Mouse (Mus musculus) MEL (cell line): Measurements from ENCODE around the gene Wipf1.

Experiments used
- CHD2 ChIP-seq: IDR thresholded peaks from 2 replicates; pipeline ENCODE4 v1.6.1; 2011; ENCODE audit warnings: low read length, improper control_type of control experiment
- CTCF ChIP-seq, 3 experiments: IDR thresholded peaks in 2 of 3; conservative IDR thresholded peaks in 1 of 3; 2 replicates each; pipeline ENCODE4 v1.5.1; 2011 to 2012; ENCODE audit warnings: low read length in 3 of 3, low read depth in 2 of 3, mild to moderate bottlenecking in 2 of 3, improper control_type of control experiment in 1 of 3, inconsistent platforms in 1 of 3, mixed read lengths in 1 of 3, moderate library complexity in 1 of 3; ENCODE audit not compliant: control insufficient read depth in 1 of 3, insufficient read depth in 1 of 3, poor library complexity in 1 of 3, severe bottlenecking in 1 of 3
- E2F4 ChIP-seq: IDR thresholded peaks from 2 replicates; pipeline ENCODE4 v1.6.1; 2011; ENCODE audit warnings: low read depth, low read length, improper control_type of control experiment, borderline replicate concordance
- EP300 ChIP-seq, 2 experiments: IDR thresholded peaks; 2 replicates each; pipeline ENCODE4 v1.6.1; 2011; ENCODE audit warnings: improper control_type of control experiment in 2 of 2, low read length in 2 of 2, low read depth in 1 of 2, mild to moderate bottlenecking in 1 of 2
- GATA1 ChIP-seq: IDR thresholded peaks from 2 replicates; pipeline ENCODE4 v1.6.1; 2011; ENCODE audit warnings: low read depth, low read length, improper control_type of control experiment
- MAX ChIP-seq: IDR thresholded peaks from 2 replicates; pipeline ENCODE4 v1.6.1; 2011; ENCODE audit warnings: low read length, improper control_type of control experiment
- MAZ ChIP-seq: IDR thresholded peaks from 2 replicates; pipeline ENCODE4 v1.6.1; 2012; ENCODE audit warnings: low read depth, mild to moderate bottlenecking, inconsistent platforms, low read length, improper control_type of control experiment
- MXI1 ChIP-seq: IDR thresholded peaks from 2 replicates; pipeline ENCODE4 v1.6.1; 2011; ENCODE audit warnings: mild to moderate bottlenecking, low read depth, low read length, improper control_type of control experiment
- SIN3A ChIP-seq: IDR thresholded peaks from 2 replicates; pipeline ENCODE4 v1.6.1; 2012; ENCODE audit warnings: low read length, improper control_type of control experiment, inconsistent platforms

GRCm38 (mm10) chr2:73495617-73496328 is 33.8 kb downstream of the Wipf1 start:
- TF ChIP-seq EP300 (IDR thresholded peaks at IDR 0.05; ENCODE audit: low read depth in 1 of 2, low read length in 2 of 2) = peak; percentile 28 to 56; a peak in 2 of 4 replicates
- no peak for TF ChIP-seq GATA1
- no peak for TF ChIP-seq CHD2
- TF ChIP-seq E2F4 = no peak
- TF ChIP-seq SIN3A = peak; percentile 78
- peak; percentile 70; the same call in 1 of the 2 replicates for TF ChIP-seq MAZ
- TF ChIP-seq CTCF (IDR thresholded peaks at IDR 0.05 in 2 of 3, conservative IDR thresholded peaks at IDR 0.05 in 1 of 3; ENCODE audit: control insufficient read depth in 1 of 3, insufficient read depth in 1 of 3, low read depth in 2 of 3, low read length in 3 of 3, poor library complexity in 1 of 3, severe bottlenecking in 1 of 3) = no peak; a peak in 1 of 6 replicates
- peak; percentile 79 for TF ChIP-seq MXI1
- TF ChIP-seq MAX = peak; percentile 73; the same call in 1 of the 2 replicates
